Mouse (Mus musculus) thymus, adult 2 months (tissue): ENCODE measurements around the gene Trabd2b. TPM values are rescaled to one million over a fixed set of nuclear protein-coding genes. Genes with fewer than 3 reads are reported as not detected.

Experiments
- DNase-seq: peaks from one replicate; pipeline ENCODE4 v3.0.0; 2021
- H3K27ac ChIP-seq: fragments of 200-500 bp; 2 replicates; pipeline ENCODE4 v1.5.1; 2012; ENCODE audit warnings: low read length, control low read depth; ENCODE audit not compliant: control insufficient read depth, insufficient read depth
- H3K27me3 ChIP-seq: fragments of 200-500 bp; 2 replicates; pipeline ENCODE4 v1.6.1; 2012; ENCODE audit warnings: mild to moderate bottlenecking, low read length, moderate library complexity, mixed read lengths; ENCODE audit not compliant: control insufficient read depth, insufficient read depth
- H3K36me3 ChIP-seq: fragments of 200-500 bp; 2 replicates; pipeline ENCODE4 v1.6.1; 2012; ENCODE audit warnings: mild to moderate bottlenecking, low read length, moderate library complexity; ENCODE audit not compliant: control insufficient read depth, insufficient read depth
- H3K4me1 ChIP-seq: fragments of 200-500 bp; replicated peaks from 2 replicates; pipeline ENCODE4 v1.6.1; 2012; ENCODE audit warnings: low read length; ENCODE audit not compliant: control insufficient read depth, insufficient read depth
- H3K4me3 ChIP-seq: fragments of 200-500 bp; 2 replicates; pipeline ENCODE4 v1.5.1; 2012; ENCODE audit warnings: mild to moderate bottlenecking, low read length, control low read depth, moderate library complexity; ENCODE audit not compliant: control insufficient read depth, insufficient read depth
- CTCF ChIP-seq: fragments of 200-500 bp; IDR thresholded peaks from 2 replicates; pipeline ENCODE4 v1.5.1; 2012; ENCODE audit warnings: mild to moderate bottlenecking, control low read depth, low read length, moderate library complexity, borderline replicate concordance; ENCODE audit not compliant: control insufficient read depth, poor library complexity, insufficient read depth; ENCODE audit errors: extremely low read depth
- POLR2A ChIP-seq: fragments of 200-500 bp; IDR thresholded peaks from 2 replicates; pipeline ENCODE4 v1.6.1; 2012; ENCODE audit warnings: mild to moderate bottlenecking, low read length, control low read depth, moderate library complexity; ENCODE audit not compliant: control insufficient read depth, poor library complexity, insufficient read depth; ENCODE audit errors: extremely low read depth
- WGBS: fragments of 180-500 bp; shearing (Covaris S2); methylation state at CpG from one replicate; pipeline ENCODE4 v1.1.7; 2018; 5-methylcytosine and 5-hydroxymethylcytosine counted together
- polyA plus RNA-seq: library from polyadenylated mRNA; depleted of rRNA; stranded (reverse); fragments of >200 nt; gene quantifications from 2 replicates; pipeline ENCODE4 v1.2.3, GENCODE M21; 2012

The Trabd2b gene
- polyA plus RNA-seq, 1 experiment: 1.5 TPM

DNA sequence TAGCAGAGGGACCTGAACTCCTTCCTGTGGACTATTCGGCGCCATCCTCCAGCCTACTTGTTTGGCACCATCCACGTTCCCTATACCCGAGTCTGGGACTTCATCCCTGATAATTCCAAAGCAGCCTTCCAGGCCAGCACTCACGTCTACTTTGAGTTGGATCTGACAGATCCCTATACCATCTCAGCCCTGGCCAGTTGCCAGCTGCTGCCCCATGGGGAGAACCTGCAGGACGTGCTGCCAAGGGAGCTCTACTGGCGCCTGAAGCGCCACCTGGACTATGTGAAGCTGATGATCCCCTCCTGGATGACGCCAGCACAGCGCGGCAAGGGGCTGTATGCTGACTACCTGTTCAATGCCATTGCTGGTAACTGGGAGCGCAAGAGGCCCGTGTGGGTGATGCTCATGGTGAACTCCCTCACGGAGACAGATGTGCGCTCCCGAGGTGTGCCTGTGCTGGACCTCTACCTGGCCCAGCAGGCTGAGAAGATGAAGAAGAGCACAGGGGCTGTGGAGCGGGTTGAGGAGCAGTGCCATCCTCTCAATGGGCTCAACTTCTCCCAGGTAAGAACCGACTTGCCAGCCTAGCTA is 2.5 kb downstream of the Trabd2b start:
- no peak for TF ChIP-seq CTCF
- TF ChIP-seq POLR2A: no peak
- no peak for DNase-seq
- Histone ChIP-seq H3K27me3 (peaks cover 12% of the 10 kb centered on the region; the same call in 1 of the 2 replicates), H3K4me1 (peaks cover 3% of the 10 kb centered on the region; the same call in 1 of the 2 replicates), H3K27ac (no peak overlapping the region), H3K4me3 (no peak overlapping the region), H3K36me3 (no peaks in the 10 kb centered on the region)
- 85% methylated on average over 18 of the region's 18 CpGs for WGBS

DNA sequence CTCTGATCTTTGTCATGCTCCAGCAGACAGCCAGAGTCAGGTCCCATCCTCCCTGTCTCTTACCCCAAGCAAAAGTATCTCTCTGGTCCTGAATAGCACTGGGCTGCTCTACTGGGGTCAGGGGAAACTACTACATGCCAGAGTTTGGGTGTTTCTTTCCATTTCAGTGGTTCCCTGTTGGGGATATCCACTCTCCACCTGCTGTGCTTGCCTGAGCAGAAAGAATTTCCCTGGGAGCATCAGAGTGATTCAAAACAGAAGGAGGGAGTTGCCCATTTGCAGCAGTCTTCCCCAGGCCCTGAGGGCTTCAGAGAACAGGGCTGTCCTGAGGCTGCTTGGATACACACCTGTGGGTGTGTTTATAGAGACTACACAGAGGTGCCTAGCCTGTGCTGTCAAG is 3.0 kb downstream of the Trabd2b start:
- Histone ChIP-seq H3K4me3 (no peak overlapping the region), H3K27ac (no peak overlapping the region), H3K27me3 (peaks cover 12% of the 10 kb centered on the region; the same call in 1 of the 2 replicates), H3K4me1 (peaks cover 3% of the 10 kb centered on the region; the same call in 1 of the 2 replicates), H3K36me3 (no peaks in the 10 kb centered on the region)
- TF ChIP-seq POLR2A (no peak), CTCF (no peak)
- no peak for DNase-seq

DNA sequence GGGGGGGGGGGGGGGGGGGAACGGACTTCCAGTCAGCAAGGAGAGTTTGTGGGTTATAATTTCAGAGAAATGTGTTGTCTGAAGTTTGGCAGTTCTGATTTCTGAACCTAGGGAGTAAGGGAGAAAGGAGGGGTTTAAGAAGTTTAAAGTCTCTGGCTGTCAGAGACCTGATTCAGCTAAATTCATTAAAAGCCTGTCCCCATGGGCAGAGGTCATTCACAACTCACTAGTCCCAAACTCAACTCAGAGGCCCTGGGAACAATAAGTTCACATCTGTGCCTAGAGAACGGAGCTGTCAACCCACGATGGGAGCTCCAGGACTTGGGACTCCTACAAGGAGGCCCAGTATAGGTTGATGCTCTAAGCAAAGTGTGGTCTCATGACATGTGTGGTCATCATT is 3.5 kb downstream of the Trabd2b start:
- no peak overlapping the region for H3K4me3 ChIP-seq
- no peak overlapping the region for H3K27ac ChIP-seq
- H3K27me3 ChIP-seq: peaks cover 12% of the 10 kb centered on the region; the same call in 1 of the 2 replicates
- WGBS: 64% methylated on average over 3 of the region's 3 CpGs
- no peaks in the 10 kb centered on the region for H3K36me3 ChIP-seq
- DNase-seq: no peak
- TF ChIP-seq POLR2A: no peak
- TF ChIP-seq CTCF: no peak
- H3K4me1 ChIP-seq: peaks cover 3% of the 10 kb centered on the region; the same call in 1 of the 2 replicates

DNA sequence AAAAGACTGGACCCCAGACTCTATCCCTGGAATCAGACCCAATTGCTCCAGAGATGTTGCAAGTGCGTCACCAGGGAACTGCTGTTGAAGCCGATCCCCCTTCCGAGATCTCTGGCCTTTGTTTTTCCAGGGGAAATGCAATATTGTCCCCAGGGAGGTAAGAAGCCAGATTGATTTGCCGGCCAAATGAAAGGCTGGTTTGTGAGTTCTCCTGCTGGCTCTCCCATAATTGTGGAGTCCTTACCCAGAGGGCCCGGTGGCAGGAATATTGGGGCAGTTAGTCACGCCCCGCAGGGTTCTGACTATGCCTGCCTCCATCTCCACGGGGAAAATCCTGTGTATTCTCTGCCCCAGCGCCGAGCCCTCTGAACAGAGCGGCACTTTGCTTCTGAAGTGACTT is 3.9 kb downstream of the Trabd2b start:
- WGBS: 58% methylated on average over 11 of the region's 11 CpGs
- TF ChIP-seq POLR2A (no peak), CTCF (no peak)
- no peak overlapping the region for H3K4me3 ChIP-seq
- H3K27me3 ChIP-seq: peaks cover 12% of the 10 kb centered on the region; the same call in 1 of the 2 replicates
- DNase-seq: no peak
- H3K36me3 ChIP-seq: no peaks in the 10 kb centered on the region
- H3K27ac ChIP-seq: no peak overlapping the region
- peaks cover 3% of the 10 kb centered on the region; the same call in 1 of the 2 replicates for H3K4me1 ChIP-seq

DNA sequence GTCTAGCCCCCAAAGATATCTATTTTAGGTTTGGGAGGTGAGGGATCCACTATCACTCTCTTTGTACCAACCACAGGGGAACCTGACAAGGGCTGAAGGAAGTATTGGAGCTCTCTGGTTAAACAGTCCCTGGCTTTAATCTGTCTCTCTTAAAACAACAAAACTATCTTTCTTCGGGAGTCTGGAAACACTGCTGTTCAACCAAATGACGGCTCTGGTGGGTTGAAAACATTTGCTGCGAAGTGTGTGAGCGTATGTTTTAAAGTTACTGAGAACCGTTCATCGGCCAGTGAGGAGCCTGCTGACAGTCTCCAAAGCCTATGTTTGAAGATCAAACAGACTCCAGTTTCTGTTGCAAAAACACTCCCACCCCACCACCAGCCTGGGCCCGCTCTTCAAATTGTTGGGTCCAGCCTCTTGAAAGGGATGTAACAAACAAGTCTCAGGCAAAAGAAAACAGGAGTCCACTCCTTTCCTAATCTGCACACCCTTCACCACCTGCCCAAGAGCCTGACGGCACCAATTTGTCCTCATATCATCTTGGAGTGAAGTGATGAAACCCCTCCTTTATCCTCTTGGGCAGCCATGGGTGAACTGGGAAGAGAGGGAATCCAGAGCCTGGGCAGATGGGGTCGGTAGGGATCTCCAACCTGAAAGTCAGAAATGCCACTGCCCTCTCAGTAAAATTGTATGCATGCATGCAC is 4.6 kb downstream of the Trabd2b start:
- no peak for DNase-seq
- Histone ChIP-seq H3K4me3 (no peak overlapping the region), H3K36me3 (no peaks in the 10 kb centered on the region), H3K27ac (no peak overlapping the region), H3K27me3 (peaks cover 12% of the 10 kb centered on the region; the same call in 1 of the 2 replicates), H3K4me1 (peaks cover 3% of the 10 kb centered on the region; the same call in 1 of the 2 replicates)
- WGBS: 45% methylated on average over 9 of the region's 9 CpGs
- TF ChIP-seq CTCF: no peak
- TF ChIP-seq POLR2A: no peak

DNA sequence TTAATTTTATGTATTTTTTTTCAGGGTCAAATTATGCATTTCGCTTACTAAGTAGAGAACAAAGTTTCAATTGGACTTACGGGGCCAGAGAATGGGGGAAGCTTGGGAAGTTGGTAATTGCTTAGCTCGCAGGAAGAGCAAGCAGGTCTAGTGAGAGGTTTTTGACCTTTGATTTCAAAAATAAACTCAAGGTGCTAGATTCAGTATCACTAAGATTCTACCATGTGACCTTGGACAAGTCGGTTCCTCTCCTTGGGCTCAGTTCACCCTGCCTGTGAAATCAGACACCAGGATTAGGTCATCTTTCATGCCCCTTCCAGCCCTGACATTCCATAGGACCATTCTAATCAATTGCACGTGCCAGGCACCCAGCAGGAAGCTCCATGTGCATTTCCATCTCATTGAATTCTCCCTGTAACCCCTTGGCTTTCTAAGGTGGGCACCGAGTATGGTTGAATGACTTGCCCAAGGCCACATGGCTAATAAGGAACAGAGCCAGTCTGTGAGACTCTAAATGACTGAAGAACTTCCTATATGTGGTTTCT is 5.4 kb downstream of the Trabd2b start:
- Histone ChIP-seq H3K27ac (no peak overlapping the region), H3K4me1 (no peaks in the 10 kb centered on the region), H3K4me3 (no peak overlapping the region), H3K27me3 (peaks cover 4% of the 10 kb centered on the region; the same call in 1 of the 2 replicates), H3K36me3 (no peaks in the 10 kb centered on the region)
- DNase-seq: no peak
- WGBS: 70% methylated on average over 6 of the region's 6 CpGs
- no peak for TF ChIP-seq POLR2A
- no peak for TF ChIP-seq CTCF
